Mouse (Mus musculus): ENCODE measurements around the gene Tgif2. TPM values are rescaled to one million over a fixed set of nuclear protein-coding genes. Genes with fewer than 3 reads are reported as not detected.
A peak's percentile ranks its signal among the peaks of the same experiment; 100 is the strongest.
"Not testable (repeated sequence)": the region's sequence is repeated elsewhere in the genome, so short reads cannot be mapped to it uniquely, and the experiment has no call there.

The Tgif2 gene
- polyA plus RNA-seq, 1 experiment from 2014 or later = 13.7 TPM

GRCm38 (mm10) chr2:156874760-156875510 lies 35.1 kb downstream of the Tgif2 start:
- Histone ChIP-seq H3K9me3 (ENCODE audit: low read length) (no peaks in the 10 kb centered on the region), H3K27ac (ENCODE audit: low read length) (no peak overlapping the region), H3K4me2 (replicated peaks; ENCODE audit: low read depth, low read length) (no peak overlapping the region), H3K36me3 (ENCODE audit: insufficient read depth, low read length) (peaks cover 20% of the 10 kb centered on the region; the same call in 1 of the 2 replicates), H3K4me1 (ENCODE audit: insufficient read depth, low read depth, low read length) (0 out of 2 replicates have a peak, but pooled peaks cover 4% of the 10 kb centered on the region), H3K4me3 (ENCODE audit: low read depth, low read length) (no peak overlapping the region), H3K27me3 (replicated peaks; ENCODE audit: insufficient read depth, low read length) (no peaks in the 10 kb centered on the region), H3K9ac (replicated peaks; ENCODE audit: low read depth) (no peak overlapping the region)
- no peak for TF ChIP-seq CTCF (IDR thresholded peaks at IDR 0.05)
- WGBS = 94% methylated on average over 4 of the region's 4 CpGs
- ATAC-seq (no peak), DNase-seq (ENCODE audit: low spot score) (no peak)

- peak; percentile 67 for DNase-seq (ENCODE audit: low spot score)
These were observed 37.9 kb downstream of the Tgif2 start for GRCm38 (mm10) chr2:156877726-156878125.

GRCm38 (mm10) chr2:156879541-156879940 lies 39.7 kb downstream of the Tgif2 start:
- DNase-seq (ENCODE audit: low spot score) (no peak), ATAC-seq (no peak)
- TF ChIP-seq CTCF (IDR thresholded peaks at IDR 0.05) (no peak), EP300 (IDR thresholded peaks at IDR 0.05) (no peak)
- WGBS = 88% methylated on average over 3 of the region's 3 CpGs
- peaks cover 4% of the 10 kb centered on the region; the same call in 1 of the 2 replicates for H3K36me3 ChIP-seq (ENCODE audit: insufficient read depth, low read length)
- no peak overlapping the region for H3K4me2 ChIP-seq (replicated peaks; ENCODE audit: low read depth, low read length)
- H3K9ac ChIP-seq (replicated peaks; ENCODE audit: low read depth) = no peak overlapping the region
- H3K4me3 ChIP-seq (ENCODE audit: low read depth, low read length) = no peak overlapping the region
- no peaks in the 10 kb centered on the region for H3K27me3 ChIP-seq (replicated peaks; ENCODE audit: insufficient read depth, low read length)
- H3K4me1 ChIP-seq (ENCODE audit: insufficient read depth, low read depth, low read length) = 0 out of 2 replicates have a peak, but pooled peaks cover 4% of the 10 kb centered on the region
- H3K9me3 ChIP-seq (ENCODE audit: low read length) = no peaks in the 10 kb centered on the region
- H3K27ac ChIP-seq (ENCODE audit: low read length) = no peak overlapping the region

More at GRCm38 (mm10) chr2:156877726-156878125, 37.9 kb downstream of the Tgif2 start:
- H3K9ac ChIP-seq (replicated peaks; ENCODE audit: low read depth) = no peak overlapping the region
- no peak overlapping the region for H3K4me3 ChIP-seq (ENCODE audit: low read depth, low read length)
- peak; percentile 86 for ATAC-seq
- 23% methylated on average over 9 of the region's 9 CpGs for WGBS
- H3K4me1 ChIP-seq (ENCODE audit: insufficient read depth, low read depth, low read length) = 0 out of 2 replicates have a peak, but pooled peaks cover 4% of the 10 kb centered on the region
- no peaks in the 10 kb centered on the region for H3K9me3 ChIP-seq (ENCODE audit: low read length)
- no peak overlapping the region for H3K27ac ChIP-seq (ENCODE audit: low read length)
- H3K36me3 ChIP-seq (ENCODE audit: insufficient read depth, low read length) = peaks cover 17% of the 10 kb centered on the region; the same call in 1 of the 2 replicates
- TF ChIP-seq CTCF (IDR thresholded peaks at IDR 0.05) (no peak), EP300 (IDR thresholded peaks at IDR 0.05) (no peak)
- no peak overlapping the region for H3K4me2 ChIP-seq (replicated peaks; ENCODE audit: low read depth, low read length)
- H3K27me3 ChIP-seq (replicated peaks; ENCODE audit: insufficient read depth, low read length) = no peaks in the 10 kb centered on the region

- H3K9ac ChIP-seq (replicated peaks; ENCODE audit: low read depth) = no peak overlapping the region
- no peak for ATAC-seq
- no peaks in the 10 kb centered on the region for H3K27me3 ChIP-seq (replicated peaks; ENCODE audit: insufficient read depth, low read length)
- no peak for DNase-seq (ENCODE audit: low spot score)
- no peaks in the 10 kb centered on the region for H3K9me3 ChIP-seq (ENCODE audit: low read length)
- H3K36me3 ChIP-seq (ENCODE audit: insufficient read depth, low read length) = no peaks in the 10 kb centered on the region
- H3K4me3 ChIP-seq (ENCODE audit: low read depth, low read length) = no peak overlapping the region
- WGBS = 32% methylated on average over 10 of the region's 10 CpGs
- no peak overlapping the region for H3K27ac ChIP-seq (ENCODE audit: low read length)
- TF ChIP-seq EP300 (IDR thresholded peaks at IDR 0.05) (no peak), CTCF (IDR thresholded peaks at IDR 0.05) (no peak)
- H3K4me1 ChIP-seq (ENCODE audit: insufficient read depth, low read depth, low read length) = 0 out of 2 replicates have a peak, but pooled peaks cover 4% of the 10 kb centered on the region
- H3K4me2 ChIP-seq (replicated peaks; ENCODE audit: low read depth, low read length) = no peak overlapping the region
These were observed 42.7 kb downstream of the Tgif2 start for GRCm38 (mm10) chr2:156882431-156883001.

- ATAC-seq (peak; percentile 60), DNase-seq (ENCODE audit: low spot score) (no peak)
- 77% methylated on average over 10 of the region's 10 CpGs for WGBS
- TF ChIP-seq EP300 (IDR thresholded peaks at IDR 0.05) (0 out of 2 replicates have a peak, but pooled peaks have one; percentile 20), CTCF (IDR thresholded peaks at IDR 0.05) (no peak)
- Histone ChIP-seq H3K36me3 (ENCODE audit: insufficient read depth, low read length) (no peaks in the 10 kb centered on the region), H3K4me1 (ENCODE audit: insufficient read depth, low read depth, low read length) (no peaks in the 10 kb centered on the region), H3K4me3 (ENCODE audit: low read depth, low read length) (no peak overlapping the region), H3K9ac (replicated peaks; ENCODE audit: low read depth) (no peak overlapping the region), H3K4me2 (replicated peaks; ENCODE audit: low read depth, low read length) (no peak overlapping the region), H3K27me3 (replicated peaks; ENCODE audit: insufficient read depth, low read length) (no peaks in the 10 kb centered on the region), H3K9me3 (ENCODE audit: low read length) (no peaks in the 10 kb centered on the region), H3K27ac (ENCODE audit: low read length) (no peak overlapping the region)
These were observed 44.8 kb downstream of the Tgif2 start for GRCm38 (mm10) chr2:156884396-156885211.

GRCm38 (mm10) chr2:156885666-156886065 lies 45.9 kb downstream of the Tgif2 start:
- not testable (repeated sequence) for ATAC-seq; H3K27ac ChIP-seq (ENCODE audit: low read length); DNase-seq (ENCODE audit: low spot score); H3K9me3 ChIP-seq (ENCODE audit: low read length); H3K4me2 ChIP-seq (replicated peaks; ENCODE audit: low read depth, low read length); H3K4me3 ChIP-seq (ENCODE audit: low read depth, low read length); H3K36me3 ChIP-seq (ENCODE audit: insufficient read depth, low read length); H3K4me1 ChIP-seq (ENCODE audit: insufficient read depth, low read depth, low read length); H3K27me3 ChIP-seq (replicated peaks; ENCODE audit: insufficient read depth, low read length); H3K9ac ChIP-seq (replicated peaks; ENCODE audit: low read depth)
- 59% methylated on average over 2 of the region's 2 CpGs for WGBS
- peak; percentile 34 for TF ChIP-seq CTCF (IDR thresholded peaks at IDR 0.05)

Measured in lung, postnatal 0 days (tissue).